Mouse (Mus musculus) heart, postnatal 0 days (tissue): ENCODE measurements around the gene Slc46a2. TPM values are rescaled to one million over a fixed set of nuclear protein-coding genes. Genes with fewer than 3 reads are reported as not detected.

Source experiments
- ATAC-seq: fragments of 200-750 bp; cut with Nextera tagmentation; 2 replicates; pipeline ENCODE4 v1.8.0; 2017; ENCODE audit warnings: low read depth, moderate number of reproducible peaks, moderate library complexity; ENCODE audit not compliant: insufficient read depth
- DNase-seq: peaks from one replicate; pipeline ENCODE4 v3.0.0-alpha.2; 2016; ENCODE audit warnings: low spot score
- H3K27ac ChIP-seq: fragments of 300-500 bp; sonication (generic); 2 replicates; pipeline ENCODE4 v1.5.1; 2014; ENCODE audit warnings: low read depth, mild to moderate bottlenecking
- H3K27me3 ChIP-seq: fragments of 300-500 bp; sonication (generic); 2 replicates; pipeline ENCODE4 v1.6.1; 2014; ENCODE audit warnings: low read length, mixed read lengths; ENCODE audit not compliant: control insufficient read depth, insufficient read depth
- H3K36me3 ChIP-seq: fragments of 300-500 bp; sonication (generic); replicated peaks from 2 replicates; pipeline ENCODE4 v1.6.1; 2014; ENCODE audit warnings: low read length, mixed read lengths; ENCODE audit not compliant: control insufficient read depth, insufficient read depth
- H3K4me1 ChIP-seq: fragments of 300-500 bp; sonication (generic); 2 replicates; pipeline ENCODE4 v1.6.1; 2014; ENCODE audit warnings: antibody characterized with exemption; ENCODE audit not compliant: control insufficient read depth, insufficient read depth
- H3K4me2 ChIP-seq: fragments of 300-500 bp; sonication (generic); 2 replicates; pipeline ENCODE4 v1.6.1; 2014; ENCODE audit warnings: low read depth, mild to moderate bottlenecking, low read length, moderate library complexity
- H3K4me3 ChIP-seq: fragments of 300-500 bp; sonication (generic); 2 replicates; pipeline ENCODE4 v1.5.1; 2014; ENCODE audit warnings: low read depth, low read length
- H3K9ac ChIP-seq: fragments of 300-500 bp; sonication (generic); replicated peaks from 2 replicates; pipeline ENCODE4 v1.6.1; 2014; ENCODE audit warnings: low read depth, low read length, mixed read lengths
- H3K9me3 ChIP-seq: fragments of 300-500 bp; sonication (generic); replicated peaks from 2 replicates; pipeline ENCODE4 v1.6.1; 2016; ENCODE audit warnings: low read length; ENCODE audit not compliant: control insufficient read depth
- CTCF ChIP-seq: IDR thresholded peaks from 2 replicates; pipeline ENCODE4 v1.5.1; 2016; ENCODE audit warnings: antibody characterized with exemption, control low read depth, low read depth
- EP300 ChIP-seq: IDR thresholded peaks from 2 replicates; pipeline ENCODE4 v1.6.1; 2016; ENCODE audit warnings: antibody characterized with exemption, low read depth
- WGBS: fragments of 180-500 bp; shearing (Covaris S2); extraction: QIAGEN DNeasy Blood & Tissue Kit; methylation state at CpG from one replicate; pipeline ENCODE4 v1.1.7; 2014; 5-methylcytosine and 5-hydroxymethylcytosine counted together
- polyA plus RNA-seq: library from polyadenylated mRNA; unstranded; fragments of >200 nt; fragmentation: Nextera tagmentation; extraction: Ambion mirVana; gene quantifications from 2 replicates; pipeline ENCODE4 v1.2.1, GENCODE M21; 2015
- total RNA-seq: library from RNA; depleted of rRNA; stranded (reverse); fragments of >200 nt; gene quantifications from 2 replicates; pipeline ENCODE4 v1.2.3, GENCODE M21; 2014; ENCODE audit warnings: low replicate concordance

Slc46a2 gene
- total and polyA plus RNA-seq, 2 experiments from 2014 or later, result 0.14 to 2.5 TPM

- WGBS, result 38% methylated on average over 6 of the region's 6 CpGs
- no peak overlapping the region for H3K4me2 ChIP-seq
- peaks cover 21% of the 10 kb centered on the region for H3K36me3 ChIP-seq
- no peak for TF ChIP-seq CTCF
- TF ChIP-seq EP300, result peak; percentile 70; the same call in 1 of the 2 replicates
- H3K4me3 ChIP-seq, result no peak overlapping the region
- no peaks in the 10 kb centered on the region for H3K27me3 ChIP-seq
- no peaks in the 10 kb centered on the region for H3K9me3 ChIP-seq
- ATAC-seq (peak; percentile 93), DNase-seq (peak; percentile 67)
- peaks cover 34% of the 10 kb centered on the region for H3K4me1 ChIP-seq
- no peak overlapping the region for H3K9ac ChIP-seq
- H3K27ac ChIP-seq, result peak overlapping the region; percentile 81
Measured at GRCm38 (mm10) chr4:59890086-59890600, 24.7 kb downstream of the Slc46a2 start.

- Histone ChIP-seq H3K4me1 (peaks cover 21% of the 10 kb centered on the region), H3K4me2 (no peak overlapping the region), H3K27me3 (no peaks in the 10 kb centered on the region), H3K4me3 (no peak overlapping the region), H3K27ac (no peak overlapping the region), H3K36me3 (peaks cover 19% of the 10 kb centered on the region), H3K9ac (no peak overlapping the region), H3K9me3 (no peaks in the 10 kb centered on the region)
- 74% methylated on average over 5 of the region's 5 CpGs for WGBS
- ATAC-seq (no peak), DNase-seq (no peak)
- TF ChIP-seq CTCF (no peak), EP300 (no peak)
Measured at GRCm38 (mm10) chr4:59888014-59888413, 26.8 kb downstream of the Slc46a2 start.

GRCm38 (mm10) chr4:59887011-59887410, 27.8 kb downstream of the Slc46a2 start:
- no peak overlapping the region for H3K9ac ChIP-seq
- H3K9me3 ChIP-seq, result no peaks in the 10 kb centered on the region
- no peak for TF ChIP-seq EP300
- TF ChIP-seq CTCF, result no peak
- 87% methylated on average over 5 of the region's 5 CpGs for WGBS
- H3K4me2 ChIP-seq, result no peak overlapping the region
- H3K4me1 ChIP-seq, result peaks cover 21% of the 10 kb centered on the region
- no peak overlapping the region for H3K27ac ChIP-seq
- no peaks in the 10 kb centered on the region for H3K27me3 ChIP-seq
- no peak for ATAC-seq
- H3K4me3 ChIP-seq, result no peak overlapping the region
- no peak for DNase-seq
- H3K36me3 ChIP-seq, result peaks cover 21% of the 10 kb centered on the region

GRCm38 (mm10) chr4:59886281-59886680, 28.6 kb downstream of the Slc46a2 start:
- 74% methylated on average over 6 of the region's 6 CpGs for WGBS
- Histone ChIP-seq H3K27ac (no peak overlapping the region), H3K36me3 (peaks cover 26% of the 10 kb centered on the region)

GRCm38 (mm10) chr4:59884136-59884696, 30.6 kb downstream of the Slc46a2 start:
- H3K9me3 ChIP-seq, result no peaks in the 10 kb centered on the region
- no peak for TF ChIP-seq EP300
- TF ChIP-seq CTCF, result no peak
- H3K9ac ChIP-seq, result no peak overlapping the region
- peaks cover 43% of the 10 kb centered on the region for H3K36me3 ChIP-seq
- H3K27ac ChIP-seq, result no peak overlapping the region
- no peak overlapping the region for H3K4me2 ChIP-seq
- WGBS, result 75% methylated on average over 6 of the region's 6 CpGs
- H3K4me3 ChIP-seq, result no peak overlapping the region
- DNase-seq, result no peak
- no peaks in the 10 kb centered on the region for H3K27me3 ChIP-seq
- no peaks in the 10 kb centered on the region for H3K4me1 ChIP-seq
- 0 out of 2 replicates have a peak, but pooled peaks have one; percentile 27 for ATAC-seq

More at GRCm38 (mm10) chr4:59886281-59886680, 28.6 kb downstream of the Slc46a2 start:
- Histone ChIP-seq H3K4me1 (peaks cover 18% of the 10 kb centered on the region), H3K4me2 (no peak overlapping the region), H3K27me3 (no peaks in the 10 kb centered on the region), H3K9ac (no peak overlapping the region), H3K9me3 (no peaks in the 10 kb centered on the region), H3K4me3 (no peak overlapping the region)
- ATAC-seq (no peak), DNase-seq (no peak)
- TF ChIP-seq CTCF, result no peak
- TF ChIP-seq EP300, result no peak

GRCm38 (mm10) chr4:59881210-59881609, 33.6 kb downstream of the Slc46a2 start:
- no peaks in the 10 kb centered on the region for H3K9me3 ChIP-seq
- TF ChIP-seq CTCF (no peak), EP300 (no peak)
- no peak overlapping the region for H3K9ac ChIP-seq
- 87% methylated on average over 2 of the region's 2 CpGs for WGBS
- H3K4me3 ChIP-seq, result no peak overlapping the region
- no peaks in the 10 kb centered on the region for H3K4me1 ChIP-seq
- H3K4me2 ChIP-seq, result no peak overlapping the region
- peaks cover 45% of the 10 kb centered on the region for H3K36me3 ChIP-seq
- no peaks in the 10 kb centered on the region for H3K27me3 ChIP-seq
- H3K27ac ChIP-seq, result no peak overlapping the region
- ATAC-seq (no peak), DNase-seq (no peak)
